Mouse (Mus musculus): ENCODE measurements around the gene Cdx4. TPM values are rescaled to one million over a fixed set of nuclear protein-coding genes. Genes with fewer than 3 reads are reported as not detected.

The Cdx4 gene
- total and polyA plus RNA-seq, 3 experiments = not detected

DNA sequence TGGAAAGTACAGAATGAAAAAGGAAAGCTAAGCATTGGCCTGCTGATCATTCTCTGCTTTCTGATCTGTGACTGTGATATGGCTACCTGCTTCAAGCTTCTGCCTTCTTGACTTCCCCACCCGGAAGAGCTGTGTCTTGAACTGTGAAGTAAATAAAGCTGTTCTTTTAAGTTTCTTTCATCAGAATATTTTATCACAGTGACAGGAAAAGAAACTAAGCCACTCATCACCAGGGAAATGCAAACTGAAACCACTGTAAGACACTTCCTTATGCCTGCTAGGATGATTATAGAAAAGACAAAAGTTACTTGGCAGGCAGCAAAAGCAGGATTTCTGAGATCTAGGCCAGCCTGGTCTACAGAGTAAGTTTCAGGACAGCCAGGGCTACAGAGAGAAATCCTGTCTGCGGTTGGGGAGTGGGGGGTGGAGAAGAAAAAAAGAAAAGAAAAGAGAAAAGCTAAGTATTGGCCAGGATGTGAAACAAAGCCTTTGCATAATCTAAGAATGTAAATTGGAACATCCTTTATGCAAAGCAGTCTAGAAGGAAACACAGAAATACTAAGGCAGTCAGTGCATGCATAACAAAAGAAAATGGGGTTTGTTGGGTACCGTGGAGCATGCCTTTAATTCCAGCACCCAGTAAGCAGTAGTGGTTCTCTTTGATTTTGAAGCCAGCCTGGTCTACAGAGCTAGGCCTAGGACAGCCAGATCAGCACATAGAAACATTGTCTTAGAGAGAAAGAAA lies 20.3 kb downstream of the Cdx4 start:
- Histone ChIP-seq H3K27ac (ENCODE audit: control insufficient read depth, low read depth, low read length) (no peak overlapping the region), H3K79me2 (ENCODE audit: control insufficient read depth, insufficient read depth, low read length, poor library complexity) (no peaks in the 10 kb centered on the region), H3K27me3 (ENCODE audit: control insufficient read depth in 1 of 2, insufficient read depth in 2 of 2, low read length in 2 of 2) (no peaks in the 10 kb centered on the region), H3K36me3 (ENCODE audit: control insufficient read depth in 1 of 2, insufficient read depth in 2 of 2, low read length in 2 of 2) (no peaks in the 10 kb centered on the region), H3K4me3 (ENCODE audit: control insufficient read depth in 1 of 2, insufficient read depth in 1 of 2, low read depth in 2 of 2, low read length in 2 of 2) (no peak overlapping the region), H3K4me1 (ENCODE audit: control insufficient read depth in 1 of 2, insufficient read depth in 2 of 2, low read length in 2 of 2) (no peaks in the 10 kb centered on the region), H3K9me3 (replicated peaks; ENCODE audit: insufficient read depth, low read length) (no peaks in the 10 kb centered on the region), H3K9ac (ENCODE audit: control insufficient read depth, low read depth, low read length, poor library complexity, severe bottlenecking) (no peak overlapping the region)
- TF ChIP-seq ZNF384 (IDR thresholded peaks at IDR 0.05; ENCODE audit: low read depth, low read length) (no peak), MYC (IDR thresholded peaks at IDR 0.05; ENCODE audit: low read depth, low read length) (no peak), POLR2AphosphoS5 (IDR thresholded peaks at IDR 0.05; ENCODE audit: borderline replicate concordance, low read depth, low read length) (no peak), HCFC1 (IDR thresholded peaks at IDR 0.05; ENCODE audit: low read depth, low read length) (no peak), JUND (IDR thresholded peaks at IDR 0.05; ENCODE audit: low read depth, low read length) (no peak), USF2 (IDR thresholded peaks at IDR 0.05; ENCODE audit: borderline replicate concordance in 1 of 2, insufficient read depth in 1 of 2, low read depth in 1 of 2, low read length in 2 of 2) (no peak), USF1 (IDR thresholded peaks at IDR 0.05; ENCODE audit: low read depth, low read length) (no peak), POLR2A (IDR thresholded peaks at IDR 0.05; ENCODE audit: control insufficient read depth in 1 of 2, insufficient read depth in 1 of 2, low read depth in 1 of 2, low read length in 2 of 2, poor library complexity in 1 of 2) (no peak), GATA1 (IDR thresholded peaks at IDR 0.05; ENCODE audit: low read depth, low read length) (no peak), MAZ (IDR thresholded peaks at IDR 0.05; ENCODE audit: low read depth, low read length) (no peak), MAFK (IDR thresholded peaks at IDR 0.05; ENCODE audit: borderline replicate concordance, low read depth, low read length) (no peak), MXI1 (IDR thresholded peaks at IDR 0.05; ENCODE audit: low read depth, low read length) (no peak), ETS1 (IDR thresholded peaks at IDR 0.05; ENCODE audit: low read depth, low read length) (no peak), SIN3A (IDR thresholded peaks at IDR 0.05; ENCODE audit: low read length) (no peak), SMC3 (IDR thresholded peaks at IDR 0.05; ENCODE audit: low read depth, low read length) (no peak)
- no peak for DNase-seq (ENCODE audit: low read depth, low spot score)

DNA sequence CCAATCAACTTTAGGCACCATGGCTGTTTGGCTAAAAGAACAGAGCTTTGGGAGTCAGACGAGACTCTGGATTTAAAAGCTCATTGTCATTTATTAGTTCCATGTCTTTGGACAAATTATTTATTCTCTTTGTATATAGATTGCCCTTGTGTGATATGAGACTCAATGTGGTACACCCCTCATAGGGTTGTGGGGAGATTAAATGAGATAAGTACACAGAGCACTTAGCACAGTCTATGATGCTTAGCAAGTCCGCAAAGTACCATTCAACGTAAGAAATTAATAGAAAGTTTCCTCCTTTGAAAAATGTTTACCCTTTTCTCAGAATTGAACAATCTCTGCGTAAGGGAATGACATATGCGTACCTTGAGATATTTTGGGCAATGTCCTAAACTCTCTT lies 34.6 kb downstream of the Cdx4 start:
- Histone ChIP-seq H3K9me3 (replicated peaks; ENCODE audit: insufficient read depth, low read length) (no peaks in the 10 kb centered on the region), H3K9ac (ENCODE audit: control insufficient read depth, low read depth, low read length, poor library complexity, severe bottlenecking) (no peak overlapping the region), H3K27ac (ENCODE audit: control insufficient read depth, low read depth, low read length) (no peak overlapping the region), H3K79me2 (ENCODE audit: control insufficient read depth, insufficient read depth, low read length, poor library complexity) (no peaks in the 10 kb centered on the region), H3K4me3 (ENCODE audit: control insufficient read depth in 1 of 2, insufficient read depth in 1 of 2, low read depth in 2 of 2, low read length in 2 of 2) (no peak overlapping the region), H3K36me3 (ENCODE audit: control insufficient read depth in 1 of 2, insufficient read depth in 2 of 2, low read length in 2 of 2) (no peaks in the 10 kb centered on the region), H3K4me1 (ENCODE audit: control insufficient read depth in 1 of 2, insufficient read depth in 2 of 2, low read length in 2 of 2) (no peaks in the 10 kb centered on the region), H3K27me3 (ENCODE audit: control insufficient read depth in 1 of 2, insufficient read depth in 2 of 2, low read length in 2 of 2) (no peaks in the 10 kb centered on the region; a peak in 1 of 4 replicates)
- no peak for DNase-seq (ENCODE audit: low read depth, low spot score)
- TF ChIP-seq E2F4 (IDR thresholded peaks at IDR 0.05; ENCODE audit: borderline replicate concordance, low read depth, low read length) (no peak), ZC3H11A (IDR thresholded peaks at IDR 0.05; ENCODE audit: low read depth, low read length) (no peak)

Data from MEL (cell line).